Mouse (Mus musculus) heart, adult 18-20 months (tissue): Measurements from ENCODE around the gene Cd79b. TPM values are rescaled to one million over a fixed set of nuclear protein-coding genes. Genes with fewer than 3 reads are reported as not detected.

ENCODE experiments used
- DNase-seq, 2 experiments: peaks; one replicate each; pipeline ENCODE4 v3.0.0; 2021 to 2022; ENCODE audit warnings: mixed read lengths in 1 of 2
- total RNA-seq, 2 experiments: library from RNA; stranded (reverse); gene quantifications; 2 replicates each; pipeline ENCODE4 v1.2.3; 2021

The Cd79b gene
- total RNA-seq, 2 experiments from 2014 or later = 2.0 to 14.1 TPM

- peak; percentile 27 to 62 for DNase-seq
Measured at GRCm38 (mm10) chr11:106318406-106319366, 4.1 kb upstream of the Cd79b start.

- DNase-seq = no peak
Measured at GRCm38 (mm10) chr11:106317801-106318200, 3.2 kb upstream of the Cd79b start.

DNA sequence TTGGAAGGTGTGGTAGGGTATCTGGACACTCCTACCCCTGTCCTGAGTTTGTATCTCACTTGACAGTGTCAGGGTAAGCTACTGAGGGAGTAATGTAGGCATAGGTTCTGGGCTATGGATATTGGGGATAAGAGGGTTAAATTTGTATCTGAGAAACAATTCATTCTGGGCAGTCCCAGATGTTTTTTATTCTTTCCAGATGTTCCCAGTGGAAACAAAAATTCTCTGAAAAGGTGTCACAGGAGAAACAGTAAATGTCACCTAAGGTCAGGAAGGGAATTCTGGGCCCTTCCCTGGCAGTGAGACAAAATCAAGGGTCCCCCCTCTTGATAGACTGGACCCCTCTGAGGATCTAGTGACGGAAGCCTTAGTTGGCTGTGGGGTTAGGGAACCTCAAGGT lies 1.9 kb upstream of the Cd79b start:
- no peak for DNase-seq

DNA sequence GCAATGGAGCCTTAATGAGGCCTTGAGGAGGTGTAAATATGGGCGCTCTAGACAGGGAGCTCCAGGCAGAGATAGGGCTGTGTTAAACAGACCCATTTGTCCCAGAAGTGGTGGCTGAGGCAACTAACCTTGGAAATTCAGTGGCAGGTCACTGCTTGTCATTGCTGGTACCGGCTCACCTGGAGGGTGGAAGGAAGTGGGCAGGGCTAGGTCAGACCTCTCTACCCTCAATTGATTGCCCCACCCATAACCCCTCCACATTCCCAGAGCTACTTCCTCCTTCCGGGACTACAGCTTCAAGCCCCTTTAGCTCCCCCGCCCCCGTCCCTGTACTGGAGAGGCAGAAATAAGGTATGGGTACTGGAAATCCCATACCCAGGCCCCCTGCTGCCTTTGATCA lies 1.0 kb downstream of the Cd79b start:
- no peak for DNase-seq

DNA sequence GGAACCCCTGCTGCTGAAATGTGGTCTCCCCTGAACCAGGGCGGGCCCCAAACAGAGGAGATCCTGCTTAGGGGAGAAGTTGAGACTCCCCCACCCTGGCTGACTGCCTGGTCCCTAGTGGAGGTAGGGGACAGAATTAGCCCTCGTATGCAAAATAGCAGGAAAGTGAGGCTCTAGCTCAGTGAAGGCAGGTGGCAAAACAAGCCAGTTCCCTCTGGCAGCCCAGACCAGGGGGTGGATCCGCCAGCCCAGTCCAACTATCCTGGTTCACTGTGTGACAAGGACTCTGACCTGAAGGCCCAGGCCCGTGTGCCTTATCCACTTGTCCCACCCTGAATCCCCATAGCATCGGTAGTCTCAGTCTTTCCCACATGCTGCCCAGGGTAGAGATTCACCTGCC lies 4.4 kb downstream of the Cd79b start:
- DNase-seq = peak in 1 of 2 experiments; percentile 33

DNA sequence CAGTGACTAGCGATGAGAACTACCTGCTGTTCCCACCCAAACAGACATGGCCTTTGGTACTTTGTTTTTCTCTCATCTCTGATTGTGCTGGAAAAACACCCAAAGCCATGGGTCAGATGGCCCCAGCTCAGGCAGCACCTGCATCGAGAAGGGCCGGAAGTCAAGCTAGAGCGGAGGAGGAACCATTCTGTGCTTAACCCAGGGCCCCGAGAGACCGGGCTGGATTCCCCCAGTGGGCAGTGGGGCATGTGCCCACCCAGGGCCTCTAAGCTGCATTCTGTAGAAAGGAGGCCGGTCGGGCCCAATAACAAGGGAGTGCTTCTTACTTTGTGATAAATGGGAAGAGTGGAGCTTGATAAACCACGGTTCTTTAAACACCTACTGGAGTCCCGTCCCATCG lies 6.4 kb downstream of the Cd79b start:
- peak in 1 of 2 experiments; percentile 34 for DNase-seq

DNA sequence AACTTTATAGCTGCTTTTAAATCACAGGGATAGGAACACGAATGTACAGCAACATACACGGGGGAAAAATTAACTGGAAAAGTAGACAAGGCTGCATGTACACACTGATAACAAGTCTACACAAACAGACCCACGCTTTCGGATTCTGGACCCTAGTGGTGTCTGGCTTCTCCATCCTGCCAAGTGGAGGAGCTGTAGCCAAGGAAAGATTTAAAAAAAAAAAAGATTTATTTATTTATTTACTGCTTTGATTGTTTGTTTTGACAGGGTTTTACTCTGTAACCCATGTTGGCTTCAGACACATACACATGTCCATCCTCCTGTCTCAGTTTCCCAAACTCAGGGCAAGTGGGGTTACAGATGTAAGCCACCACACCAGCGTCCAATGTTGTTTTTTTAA lies 7.1 kb downstream of the Cd79b start:
- no peak for DNase-seq

DNA sequence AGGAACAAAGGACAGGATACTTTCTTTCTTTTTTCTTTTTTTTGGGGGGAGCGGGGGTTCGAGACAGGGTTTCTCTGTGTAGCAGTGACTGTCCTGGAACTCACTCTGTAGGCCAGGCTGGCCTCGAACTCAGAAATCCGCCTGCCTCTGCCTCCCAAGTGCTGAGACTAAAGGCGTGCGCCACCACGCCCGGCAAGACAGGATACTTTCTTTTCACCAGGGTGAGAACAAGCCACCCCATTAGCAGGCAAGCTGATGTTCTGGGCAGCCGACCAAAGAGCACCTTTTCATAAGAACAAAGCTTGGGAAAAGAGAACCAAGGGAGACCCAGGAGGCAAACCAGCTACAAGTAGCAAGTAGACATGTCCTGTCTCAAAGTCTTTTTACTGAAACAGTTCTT lies 7.8 kb downstream of the Cd79b start:
- no peak for DNase-seq

- DNase-seq = no peak
Measured at GRCm38 (mm10) chr11:106306065-106306385, 8.5 kb downstream of the Cd79b start.

- DNase-seq = peak in 1 of 2 experiments; percentile 35
Measured at GRCm38 (mm10) chr11:106305348-106306064, 9.1 kb downstream of the Cd79b start.

DNA sequence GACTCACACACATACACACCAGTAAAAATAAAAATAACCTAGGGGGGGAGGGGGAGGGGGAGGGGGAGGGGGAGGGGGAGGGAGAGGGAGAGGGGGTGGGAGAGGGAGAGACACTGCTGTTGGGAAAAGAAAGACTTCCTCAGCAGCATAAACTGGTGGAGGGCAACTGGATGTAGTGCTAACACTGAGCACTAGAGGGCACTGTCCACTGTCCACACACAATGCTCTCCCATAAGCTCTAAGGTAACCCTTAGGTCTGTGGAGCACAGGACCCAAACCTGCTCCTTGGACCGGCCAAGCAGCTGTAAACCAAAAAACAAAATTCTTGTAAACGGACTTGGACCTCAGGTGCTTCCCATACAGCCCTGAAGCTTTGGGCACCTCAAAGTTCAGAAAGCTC lies 11.9 kb downstream of the Cd79b start:
- peak; percentile 50 to 72 for DNase-seq

DNA sequence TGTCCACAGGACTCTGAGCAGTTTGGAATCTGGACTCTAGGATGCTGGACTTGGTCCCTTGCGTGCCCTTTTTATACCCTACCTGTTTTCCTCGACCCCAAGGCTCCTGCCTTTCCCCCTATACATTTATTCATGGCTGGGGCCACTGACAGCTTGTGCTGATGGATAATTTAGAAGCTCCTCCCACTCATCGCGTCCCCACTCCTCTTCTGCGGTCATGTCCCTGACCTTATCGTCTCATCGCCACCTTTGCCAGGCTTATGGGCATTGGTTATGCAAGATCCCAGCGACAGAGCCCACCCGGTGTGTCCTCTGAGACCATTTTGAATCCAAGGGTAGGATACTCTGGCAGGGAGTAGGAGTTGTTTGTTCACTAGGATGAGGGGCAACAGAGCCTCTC lies 12.8 kb downstream of the Cd79b start, which contains the start of gene Gh:
Gene Gh (minus strand): TSS at position 101 of the 400 bp plus-strand sequence.
- no peak for DNase-seq

GRCm38 (mm10) chr11:106291861-106292260 lies 22.7 kb downstream of the Cd79b start:
- no peak for DNase-seq

- DNase-seq = no peak
Measured at GRCm38 (mm10) chr11:106290376-106290775, 24.2 kb downstream of the Cd79b start.

DNA sequence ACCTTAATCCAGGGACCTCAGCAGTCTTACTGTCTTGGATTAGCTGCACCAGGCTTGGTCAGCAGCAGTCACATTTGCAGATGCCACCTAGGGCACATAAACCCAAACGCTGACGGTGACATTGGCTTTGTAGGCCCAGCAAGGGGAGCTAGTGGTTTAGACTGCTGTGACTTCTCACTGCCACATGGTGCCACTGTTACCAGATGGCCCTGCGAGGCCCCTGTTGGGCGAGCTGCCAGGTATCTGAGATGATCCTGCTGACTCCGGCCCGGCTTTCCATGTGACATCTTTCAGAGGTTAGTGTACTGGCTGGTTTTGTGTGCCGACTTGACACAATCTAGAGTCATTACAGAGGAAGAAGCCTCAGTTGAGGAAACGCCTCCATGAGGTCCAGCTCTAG lies 25.2 kb downstream of the Cd79b start:
- DNase-seq = peak; percentile 63 to 67

- DNase-seq = no peak
Measured at GRCm38 (mm10) chr11:106286987-106287386, 27.6 kb downstream of the Cd79b start.

DNA sequence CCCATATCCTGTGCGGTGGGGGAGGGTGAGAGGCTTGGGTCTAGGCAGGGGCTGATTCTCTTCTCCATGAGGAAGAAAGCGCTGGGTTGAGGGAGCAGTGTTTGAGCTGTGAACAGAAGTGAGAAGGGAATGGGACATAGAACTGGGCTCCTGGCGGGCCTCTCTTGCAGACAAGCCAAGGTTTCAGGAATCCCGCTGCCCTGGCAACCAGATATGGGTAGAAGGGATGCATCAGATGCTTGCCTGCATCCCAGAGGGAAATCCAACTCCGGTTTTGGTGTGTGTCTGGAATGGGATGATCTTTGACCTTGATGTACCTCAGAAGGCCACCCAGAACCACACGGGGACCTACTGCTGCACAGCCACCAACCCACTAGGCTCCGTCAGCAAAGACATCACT lies 28.4 kb downstream of the Cd79b start:
- no peak for DNase-seq

GRCm38 (mm10) chr11:106284126-106284525 lies 30.4 kb downstream of the Cd79b start:
- no peak for DNase-seq

GRCm38 (mm10) chr11:106283371-106283770 lies 31.2 kb downstream of the Cd79b start:
- DNase-seq = no peak

GRCm38 (mm10) chr11:106282452-106282851 lies 32.1 kb downstream of the Cd79b start:
- no peak for DNase-seq

DNA sequence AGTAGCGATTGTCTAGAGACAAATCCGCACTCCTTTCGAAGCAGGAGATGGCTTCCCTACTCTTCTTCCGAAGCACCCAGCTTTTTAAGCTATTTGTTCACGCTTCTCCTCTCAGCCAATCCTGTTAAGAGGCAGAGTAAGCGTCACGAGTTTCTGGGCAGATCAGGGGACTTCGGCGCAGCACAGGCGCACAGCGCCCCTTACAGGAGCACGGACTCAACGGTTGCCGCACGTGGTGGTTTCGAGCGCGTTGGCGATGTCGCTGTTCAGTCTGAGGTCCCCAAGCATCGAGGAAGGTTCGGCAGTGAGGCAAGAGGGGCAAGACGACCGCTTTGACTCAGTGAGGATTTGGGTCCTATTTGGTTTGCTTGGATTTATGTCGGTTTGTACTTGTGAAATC lies 38.1 kb downstream of the Cd79b start, which contains the start of gene Tcam1:
Gene Tcam1 (plus strand): TSS at position 219 of the 400 bp plus-strand sequence.
- peak; percentile 92 to 96 for DNase-seq

DNA sequence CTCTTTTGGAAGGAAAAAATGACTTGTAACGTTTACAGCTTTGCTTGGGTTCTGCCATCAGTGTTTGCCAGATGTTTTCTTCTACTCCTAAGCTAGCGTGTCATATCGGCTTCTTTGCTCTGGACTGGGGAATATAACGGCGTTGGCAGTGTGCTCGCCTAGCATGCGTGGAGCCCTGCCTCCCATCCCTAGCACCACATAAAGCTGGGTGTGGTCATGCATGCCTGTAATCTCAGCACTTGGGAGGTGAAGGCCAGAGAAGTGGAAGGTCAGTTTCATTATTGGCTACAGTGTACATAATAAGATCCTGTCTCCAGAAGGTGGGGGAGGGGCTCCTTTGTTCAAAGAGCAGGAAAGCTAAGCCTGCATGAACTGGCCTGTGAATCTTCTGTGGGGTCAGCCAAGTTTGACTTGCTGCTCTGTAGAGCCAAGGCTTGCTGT lies 39.6 kb downstream of the Cd79b start:
- no peak for DNase-seq

GRCm38 (mm10) chr11:106274374-106274773 lies 40.2 kb downstream of the Cd79b start:
- DNase-seq = no peak
